Mouse (Mus musculus) limb, embryonic 10.5 days (tissue): ENCODE measurements around the gene Cxcl12. TPM values are rescaled to one million over a fixed set of nuclear protein-coding genes. Genes with fewer than 3 reads are reported as not detected.

Source experiments
- DNase-seq: peaks from one replicate; pipeline ENCODE4 v3.0.0-alpha.2; 2017; ENCODE audit warnings: low spot score
- H3K27ac ChIP-seq: fragments of 300-500 bp; sonication (generic); 2 replicates; pipeline ENCODE4 v1.5.1; 2016; ENCODE audit warnings: mild to moderate bottlenecking
- H3K27me3 ChIP-seq: fragments of 300-500 bp; sonication (generic); 2 replicates; pipeline ENCODE4 v1.6.1; 2016; ENCODE audit warnings: low read depth, mild to moderate bottlenecking; ENCODE audit not compliant: poor library complexity, severe bottlenecking
- H3K36me3 ChIP-seq: fragments of 300-500 bp; sonication (generic); 2 replicates; pipeline ENCODE4 v1.6.1; 2016; ENCODE audit warnings: mild to moderate bottlenecking, moderate library complexity
- H3K4me1 ChIP-seq: fragments of 300-500 bp; sonication (generic); 2 replicates; pipeline ENCODE4 v1.6.1; 2016
- H3K4me3 ChIP-seq: fragments of 300-500 bp; sonication (generic); 2 replicates; pipeline ENCODE4 v1.5.1; 2016; ENCODE audit warnings: mild to moderate bottlenecking, moderate library complexity
- H3K9me3 ChIP-seq: fragments of 300-500 bp; sonication (generic); replicated peaks from 2 replicates; pipeline ENCODE4 v1.6.1; 2016; ENCODE audit warnings: mild to moderate bottlenecking
- WGBS: fragments of 180-500 bp; shearing (Covaris S2); methylation state at CpG from one replicate; pipeline ENCODE4 v1.1.7; 2016; 5-methylcytosine and 5-hydroxymethylcytosine counted together
- polyA plus RNA-seq: library from polyadenylated mRNA; unstranded; fragments of >200 nt; fragmentation: Nextera tagmentation; extraction: Ambion mirVana; gene quantifications from 2 replicates; pipeline ENCODE4 v1.2.1, GENCODE M21; 2016

Gene Cxcl12
- polyA plus RNA-seq, 1 experiment from 2014 or later: 74.6 TPM

DNA sequence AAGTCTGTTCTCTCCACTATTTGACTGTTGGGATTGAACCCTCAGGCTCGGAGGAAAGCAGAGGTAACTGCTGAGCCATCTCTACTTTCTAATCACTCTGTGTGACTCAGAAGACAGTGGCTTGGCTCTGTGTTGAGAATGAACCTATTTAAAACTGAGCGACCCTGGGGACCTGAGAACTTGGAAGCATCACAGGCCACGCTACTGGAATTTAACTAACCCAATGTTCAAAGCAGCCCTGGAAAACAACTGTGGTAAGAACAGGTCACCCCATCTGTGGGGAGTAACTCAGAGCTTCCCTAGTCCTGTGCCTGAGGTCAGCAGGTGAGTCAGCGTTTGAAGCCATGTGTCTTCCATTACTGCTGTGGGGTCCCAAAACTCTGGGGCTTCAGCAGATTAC lies 17.0 kb downstream of the Cxcl12 start:
- peaks cover 7% of the 10 kb centered on the region for H3K27me3 ChIP-seq
- H3K4me3 ChIP-seq: no peak overlapping the region
- WGBS: 77% methylated on average over 4 of the region's 4 CpGs
- H3K36me3 ChIP-seq: peaks cover 6% of the 10 kb centered on the region
- no peak overlapping the region for H3K27ac ChIP-seq
- no peaks in the 10 kb centered on the region for H3K9me3 ChIP-seq
- no peak for DNase-seq
- H3K4me1 ChIP-seq: peaks cover 12% of the 10 kb centered on the region; the same call in 1 of the 2 replicates

DNA sequence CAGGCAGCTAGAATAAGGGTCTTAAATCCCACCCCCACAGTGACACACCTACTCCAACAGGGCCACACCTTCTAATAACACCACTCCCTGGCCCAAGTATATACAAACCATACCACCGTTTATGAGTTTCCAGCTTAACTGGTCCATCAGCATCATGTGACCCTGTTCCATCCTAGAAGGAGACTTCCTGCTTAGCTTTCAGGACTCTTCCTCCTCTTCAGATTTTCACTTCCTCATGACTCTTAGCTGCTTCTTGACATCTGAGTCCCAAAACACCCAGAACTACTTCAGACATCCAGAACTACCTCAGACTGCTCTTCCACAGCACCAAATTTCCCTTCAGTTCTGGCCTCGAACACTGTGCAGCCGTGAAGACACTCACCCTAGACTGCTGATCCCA lies 22.1 kb downstream of the Cxcl12 start:
- WGBS: 89% methylated on average over 3 of the region's 3 CpGs
- DNase-seq: no peak
- H3K4me3 ChIP-seq: no peak overlapping the region
- H3K27ac ChIP-seq: no peak overlapping the region
- no peaks in the 10 kb centered on the region for H3K36me3 ChIP-seq
- no peaks in the 10 kb centered on the region for H3K27me3 ChIP-seq
- peaks cover 9% of the 10 kb centered on the region; the same call in 1 of the 2 replicates for H3K4me1 ChIP-seq
- no peaks in the 10 kb centered on the region for H3K9me3 ChIP-seq

DNA sequence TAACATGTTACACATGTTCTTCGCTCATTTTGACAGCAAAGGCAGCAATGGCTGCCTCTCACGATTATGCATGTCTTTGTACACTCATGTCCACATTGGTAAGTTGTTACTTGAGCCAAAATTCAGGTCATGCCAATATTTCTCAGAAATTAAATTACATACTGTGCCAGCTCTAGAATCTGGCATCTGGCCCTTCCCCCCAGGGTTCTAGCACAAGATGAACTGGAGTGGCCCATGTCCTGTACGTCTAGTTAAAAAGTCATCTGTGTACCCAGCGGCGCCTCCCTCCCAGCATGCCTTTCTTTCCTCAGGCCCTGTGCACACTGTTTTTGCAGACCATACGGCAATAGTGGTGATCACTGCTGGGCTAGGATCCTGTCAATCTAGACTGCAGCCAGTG lies 23.4 kb downstream of the Cxcl12 start:
- no peaks in the 10 kb centered on the region for H3K9me3 ChIP-seq
- no peaks in the 10 kb centered on the region for H3K36me3 ChIP-seq
- DNase-seq: no peak
- no peaks in the 10 kb centered on the region for H3K27me3 ChIP-seq
- WGBS: 88% methylated on average over 6 of the region's 6 CpGs
- H3K27ac ChIP-seq: no peak overlapping the region
- no peak overlapping the region for H3K4me3 ChIP-seq
- H3K4me1 ChIP-seq: peaks cover 4% of the 10 kb centered on the region; the same call in 1 of the 2 replicates

DNA sequence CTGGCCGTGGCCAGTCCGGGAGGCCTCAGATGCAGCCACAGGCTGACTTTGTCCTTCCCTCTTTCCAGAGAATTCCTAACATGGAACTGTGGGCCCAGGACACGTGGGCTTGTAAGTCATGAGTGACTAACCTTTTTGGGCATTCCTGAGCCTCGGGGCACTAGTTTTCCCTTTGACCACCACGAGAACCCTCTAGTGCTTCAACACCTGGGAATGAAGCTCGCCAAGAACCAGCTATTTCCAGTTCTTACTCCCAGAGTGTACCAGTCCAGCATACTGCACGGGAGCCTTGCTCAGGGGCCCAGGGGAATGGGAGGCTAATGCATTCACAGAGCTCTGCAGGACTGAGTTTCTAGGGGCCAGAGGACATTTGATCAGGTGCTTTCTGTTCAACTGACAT lies 24.3 kb downstream of the Cxcl12 start:
- WGBS: 86% methylated on average over 7 of the region's 7 CpGs

DNA sequence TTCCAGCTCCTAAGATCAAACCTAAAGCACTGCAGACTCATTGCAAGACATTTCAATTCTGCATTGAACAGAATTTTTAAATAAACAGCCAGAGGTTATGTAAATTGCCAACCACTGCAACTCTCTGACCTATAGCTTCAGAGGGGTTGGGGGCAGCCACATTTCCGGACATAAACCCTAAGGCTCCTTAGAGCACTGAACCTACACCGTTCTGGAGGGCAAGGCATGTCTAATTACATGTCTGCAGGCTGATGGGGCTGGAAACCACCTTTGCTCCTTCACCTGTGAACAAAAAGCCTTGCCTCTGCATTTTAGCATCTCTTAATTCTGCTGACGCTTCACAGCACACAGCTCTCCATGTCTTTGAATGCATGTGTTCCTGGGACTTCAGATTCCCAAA lies 26.9 kb downstream of the Cxcl12 start:
- DNase-seq: no peak
- Histone ChIP-seq H3K27ac (no peak overlapping the region), H3K9me3 (no peaks in the 10 kb centered on the region), H3K4me1 (no peaks in the 10 kb centered on the region), H3K36me3 (no peaks in the 10 kb centered on the region), H3K4me3 (no peak overlapping the region), H3K27me3 (no peaks in the 10 kb centered on the region)
- WGBS: 89% methylated on average over 3 of the region's 3 CpGs

More for the DNA sequence above, 24.3 kb downstream of the Cxcl12 start:
- Histone ChIP-seq H3K4me1 (no peaks in the 10 kb centered on the region), H3K27ac (no peak overlapping the region), H3K27me3 (no peaks in the 10 kb centered on the region), H3K4me3 (no peak overlapping the region), H3K36me3 (no peaks in the 10 kb centered on the region), H3K9me3 (no peaks in the 10 kb centered on the region)
- no peak for DNase-seq

DNA sequence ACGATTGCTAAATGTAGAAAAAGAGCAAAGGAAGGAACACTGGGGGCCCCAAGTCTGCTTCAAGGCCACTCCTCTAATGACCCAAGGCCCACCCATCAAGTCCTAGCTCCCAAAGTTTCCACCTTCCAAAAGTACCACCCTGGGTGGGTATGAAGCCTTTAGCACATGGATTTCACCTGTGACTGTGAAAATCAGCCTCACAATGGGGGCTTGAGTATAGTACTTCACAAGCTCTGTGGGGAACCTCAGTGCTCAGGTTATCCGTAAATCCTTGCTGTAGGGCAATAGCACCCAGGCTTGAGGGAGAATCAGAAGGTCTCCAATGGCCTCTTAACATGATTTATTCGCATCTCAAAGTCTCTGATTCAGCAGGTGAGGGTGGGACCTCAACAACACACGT lies 30.5 kb downstream of the Cxcl12 start:
- Histone ChIP-seq H3K27ac (no peak overlapping the region), H3K9me3 (no peaks in the 10 kb centered on the region), H3K4me1 (peaks cover 5% of the 10 kb centered on the region; the same call in 1 of the 2 replicates), H3K27me3 (no peaks in the 10 kb centered on the region), H3K4me3 (no peak overlapping the region), H3K36me3 (no peaks in the 10 kb centered on the region)
- WGBS: 60% methylated on average over 4 of the region's 4 CpGs
- DNase-seq: no peak

DNA sequence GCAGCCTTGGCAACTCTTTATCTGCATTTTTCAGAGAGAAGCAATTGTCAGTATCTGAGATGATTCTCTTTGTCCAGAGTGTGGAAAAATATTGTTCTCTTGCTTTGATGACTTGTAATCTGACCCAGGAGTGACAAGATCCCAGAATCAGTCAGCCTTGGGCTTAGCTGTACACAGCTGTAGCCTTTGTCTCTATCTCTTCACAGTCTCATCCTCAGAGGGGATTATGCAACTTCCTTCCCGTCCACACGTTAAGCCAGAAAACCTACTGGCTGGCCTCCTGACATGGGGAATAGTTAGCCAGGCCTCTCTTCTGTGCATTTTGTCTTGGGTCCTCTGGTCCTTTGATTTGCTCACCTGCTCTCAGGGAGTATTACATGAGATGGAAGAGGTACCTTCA lies 31.4 kb downstream of the Cxcl12 start:
- peaks cover 5% of the 10 kb centered on the region; the same call in 1 of the 2 replicates for H3K4me1 ChIP-seq
- H3K9me3 ChIP-seq: no peaks in the 10 kb centered on the region
- H3K4me3 ChIP-seq: no peak overlapping the region
- no peaks in the 10 kb centered on the region for H3K27me3 ChIP-seq
- H3K27ac ChIP-seq: no peak overlapping the region
- no peak for DNase-seq
- H3K36me3 ChIP-seq: no peaks in the 10 kb centered on the region
- WGBS: 52% methylated on average over 2 of the region's 2 CpGs

DNA sequence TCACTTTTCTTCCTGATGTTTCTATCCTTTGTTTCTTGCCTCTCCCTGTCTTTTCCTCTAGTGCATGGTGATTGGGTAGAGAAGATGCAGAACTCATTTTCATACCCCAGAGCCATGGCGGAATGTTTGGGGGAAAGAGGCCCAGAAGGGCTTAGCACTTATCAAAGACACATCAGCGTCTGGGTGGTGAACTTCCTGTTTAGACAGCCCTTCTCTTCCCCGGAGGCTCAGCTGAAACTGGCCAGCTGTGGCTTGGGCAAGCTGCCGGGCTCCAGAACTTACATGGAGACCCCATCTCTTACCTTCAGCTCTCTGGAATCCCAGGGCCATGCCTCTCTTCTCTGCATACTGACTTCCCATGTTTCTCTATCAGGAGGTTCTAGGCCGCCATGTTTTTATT lies 32.6 kb downstream of the Cxcl12 start:
- 72% methylated on average over 5 of the region's 5 CpGs for WGBS
- H3K9me3 ChIP-seq: no peaks in the 10 kb centered on the region
- no peaks in the 10 kb centered on the region for H3K27me3 ChIP-seq
- H3K27ac ChIP-seq: no peak overlapping the region
- no peak overlapping the region for H3K4me3 ChIP-seq
- no peak for DNase-seq
- no peaks in the 10 kb centered on the region for H3K36me3 ChIP-seq
- H3K4me1 ChIP-seq: peaks cover 5% of the 10 kb centered on the region; the same call in 1 of the 2 replicates

DNA sequence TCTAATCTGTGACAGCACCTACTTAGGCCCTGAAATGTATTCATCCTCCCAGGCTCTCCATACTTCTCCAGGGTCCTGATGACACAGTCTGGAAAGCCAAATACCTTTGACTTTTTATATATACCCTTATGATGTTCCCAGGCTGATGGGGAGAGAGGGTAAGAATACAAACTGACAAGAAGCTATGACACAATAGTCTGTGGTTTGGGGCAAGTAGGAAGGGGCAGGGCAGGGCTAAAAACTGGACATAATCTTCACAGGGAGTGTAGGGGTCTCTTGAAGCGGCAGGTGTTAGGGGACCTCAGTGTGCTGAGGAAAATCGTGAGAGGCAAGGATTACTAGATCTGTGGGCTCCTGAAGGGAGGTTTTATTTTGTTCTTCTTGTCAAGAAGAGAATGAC lies 33.1 kb downstream of the Cxcl12 start:
- Histone ChIP-seq H3K27me3 (no peaks in the 10 kb centered on the region), H3K27ac (no peak overlapping the region), H3K4me3 (no peak overlapping the region), H3K4me1 (peaks cover 5% of the 10 kb centered on the region; the same call in 1 of the 2 replicates), H3K36me3 (no peaks in the 10 kb centered on the region), H3K9me3 (no peaks in the 10 kb centered on the region)
- DNase-seq: no peak
- 92% methylated on average over 2 of the region's 2 CpGs for WGBS

DNA sequence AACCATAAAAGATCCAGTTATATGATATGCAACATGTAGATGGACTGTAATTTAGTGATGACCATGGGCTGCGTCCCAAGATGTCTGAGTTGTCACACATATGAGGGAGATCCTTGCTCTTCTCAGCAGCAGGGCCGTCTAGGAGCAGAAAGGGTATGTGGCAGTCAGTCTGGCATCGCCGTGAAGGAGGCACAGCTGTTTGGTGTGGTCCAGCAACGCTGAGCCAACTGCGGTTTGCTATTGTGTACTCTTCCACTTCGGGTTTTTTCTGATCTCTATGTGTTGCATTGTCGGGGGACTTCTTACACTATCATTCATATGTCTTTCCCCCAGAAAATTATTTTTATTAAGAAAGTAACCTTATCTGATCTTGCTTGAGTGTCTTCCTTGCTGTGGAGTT lies 33.5 kb downstream of the Cxcl12 start:
- Histone ChIP-seq H3K27ac (no peak overlapping the region), H3K9me3 (no peaks in the 10 kb centered on the region), H3K36me3 (no peaks in the 10 kb centered on the region), H3K4me1 (peaks cover 5% of the 10 kb centered on the region; the same call in 1 of the 2 replicates), H3K4me3 (no peak overlapping the region), H3K27me3 (no peaks in the 10 kb centered on the region)
- WGBS: 91% methylated on average over 8 of the region's 8 CpGs
- no peak for DNase-seq

DNA sequence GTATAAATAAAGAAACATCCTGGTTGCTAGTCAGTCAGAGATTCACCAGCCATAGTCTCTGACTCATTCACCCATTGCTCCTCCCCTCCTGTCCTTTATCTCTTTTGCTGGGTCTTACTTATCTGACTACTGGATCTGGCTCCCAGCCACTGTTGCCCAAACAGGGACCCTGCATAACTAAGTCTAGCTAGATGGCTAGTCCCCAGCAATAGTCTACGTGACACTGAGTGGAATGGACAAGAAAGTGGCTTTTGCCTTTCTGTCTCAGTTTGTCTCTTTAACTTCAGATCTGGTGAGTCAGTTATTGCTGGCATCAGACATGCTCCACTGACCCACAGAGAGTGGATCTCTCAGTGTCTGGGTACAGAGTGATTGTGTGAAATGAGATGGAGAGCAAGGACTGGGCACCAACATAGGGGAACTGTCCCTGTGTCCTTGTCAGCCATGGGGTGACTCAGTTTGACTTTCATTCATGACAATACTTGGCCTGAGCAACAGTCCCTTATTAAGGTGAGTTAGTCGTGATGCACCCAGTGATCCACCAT lies 34.6 kb downstream of the Cxcl12 start:
- no peak overlapping the region for H3K27ac ChIP-seq
- H3K4me1 ChIP-seq: peaks cover 5% of the 10 kb centered on the region; the same call in 1 of the 2 replicates
- H3K36me3 ChIP-seq: no peaks in the 10 kb centered on the region
- DNase-seq: no peak
- no peak overlapping the region for H3K4me3 ChIP-seq
- H3K9me3 ChIP-seq: no peaks in the 10 kb centered on the region
- no peaks in the 10 kb centered on the region for H3K27me3 ChIP-seq
- WGBS: 82% methylated on average over 2 of the region's 2 CpGs

DNA sequence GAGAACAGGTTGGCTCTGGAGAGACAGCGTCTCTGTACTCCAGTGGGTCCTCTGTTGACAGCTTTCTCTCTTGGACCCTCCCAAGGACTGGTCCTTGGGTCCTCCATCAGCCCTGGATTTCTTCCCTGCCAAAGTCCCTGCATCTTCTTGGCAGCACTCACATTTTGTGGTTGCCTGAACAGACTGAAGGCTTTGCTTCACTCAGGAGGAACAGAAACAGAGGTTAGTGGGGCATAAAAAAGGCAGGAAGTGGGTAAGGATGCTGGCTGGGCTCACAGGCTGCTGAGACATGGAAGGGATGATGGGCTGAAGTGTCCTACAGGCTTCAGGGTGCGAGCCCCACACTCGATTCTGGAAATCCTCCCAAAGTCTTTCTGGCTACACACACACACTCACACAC lies 35.8 kb downstream of the Cxcl12 start:
- Histone ChIP-seq H3K36me3 (no peaks in the 10 kb centered on the region), H3K4me1 (peaks cover 5% of the 10 kb centered on the region; the same call in 1 of the 2 replicates), H3K9me3 (no peaks in the 10 kb centered on the region), H3K27ac (no peak overlapping the region), H3K4me3 (no peak overlapping the region), H3K27me3 (no peaks in the 10 kb centered on the region)
- DNase-seq: no peak
- 91% methylated on average over 3 of the region's 3 CpGs for WGBS

DNA sequence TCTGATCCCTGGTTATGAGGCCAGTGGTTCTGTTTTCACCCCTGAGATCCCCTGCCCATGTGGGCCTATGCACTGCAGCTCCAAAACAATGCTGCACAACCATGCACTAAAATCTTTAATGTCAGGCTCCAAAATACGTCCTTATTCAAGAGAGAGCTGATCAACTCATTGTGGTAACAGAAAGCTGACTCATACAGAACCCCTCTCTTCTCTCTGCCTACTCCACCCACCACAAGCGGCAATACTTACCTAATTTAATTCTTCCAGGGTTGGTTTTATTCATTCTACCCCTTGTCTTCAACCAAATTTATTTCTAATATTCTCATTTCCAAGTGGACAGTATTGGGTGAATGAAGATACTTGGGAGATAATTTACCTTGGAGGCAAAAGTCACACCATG lies 38.5 kb downstream of the Cxcl12 start:
- no peak for DNase-seq
- H3K27ac ChIP-seq: no peak overlapping the region
- 91% methylated on average over 2 of the region's 2 CpGs for WGBS

DNA sequence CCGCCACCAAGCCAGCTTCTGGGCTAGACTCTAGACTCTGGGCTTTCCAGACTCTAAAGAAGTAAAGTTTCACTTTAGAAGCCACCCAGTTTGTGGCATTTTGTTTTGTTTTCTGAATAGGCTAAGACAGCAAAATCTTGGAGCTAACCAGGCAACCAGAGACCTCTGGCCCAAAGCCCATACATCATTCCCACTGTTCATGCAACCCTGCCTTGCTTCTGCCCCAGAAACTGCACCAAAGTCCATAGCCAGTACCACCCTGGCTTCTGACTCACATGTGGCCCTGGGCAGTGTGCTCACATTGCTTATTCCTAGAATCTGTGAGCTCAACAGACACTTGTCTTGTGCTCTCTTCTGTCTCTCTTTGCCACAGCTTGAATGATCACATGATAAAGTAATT lies 39.0 kb downstream of the Cxcl12 start:
- 0 out of 2 replicates have a peak, but pooled peaks cover 3% of the 10 kb centered on the region for H3K4me1 ChIP-seq
- no peaks in the 10 kb centered on the region for H3K36me3 ChIP-seq
- H3K27me3 ChIP-seq: no peaks in the 10 kb centered on the region
- DNase-seq: no peak
- no peaks in the 10 kb centered on the region for H3K9me3 ChIP-seq
- H3K4me3 ChIP-seq: no peak overlapping the region
- WGBS: 100% methylated on average over 1 of the region's 1 CpGs
- no peak overlapping the region for H3K27ac ChIP-seq

More for the DNA sequence above, 38.5 kb downstream of the Cxcl12 start:
- Histone ChIP-seq H3K36me3 (no peaks in the 10 kb centered on the region), H3K4me3 (no peak overlapping the region), H3K9me3 (no peaks in the 10 kb centered on the region), H3K27me3 (no peaks in the 10 kb centered on the region), H3K4me1 (0 out of 2 replicates have a peak, but pooled peaks cover 3% of the 10 kb centered on the region)
